Mouse (Mus musculus) c-Kit-positive CD71-positive TER-119-positive erythroid progenitor cells, embryonic 14.5 days (primary cell): ENCODE measurements at regions not wholly inside any gene's neighbourhood (a gene's known extent, or its start where the extent isn't known, plus 50 kb on each side); places are given as distances from the start of the nearest gene placed in this dataset.
"Not testable (repeated sequence)": the region's sequence is repeated elsewhere in the genome, so short reads cannot be mapped to it uniquely, and the experiment has no call there.

Experiments used
- DNase-seq: peaks from one replicate; pipeline ENCODE4 v3.0.0-alpha.2; 2013; ENCODE audit warnings: low spot score

DNA sequence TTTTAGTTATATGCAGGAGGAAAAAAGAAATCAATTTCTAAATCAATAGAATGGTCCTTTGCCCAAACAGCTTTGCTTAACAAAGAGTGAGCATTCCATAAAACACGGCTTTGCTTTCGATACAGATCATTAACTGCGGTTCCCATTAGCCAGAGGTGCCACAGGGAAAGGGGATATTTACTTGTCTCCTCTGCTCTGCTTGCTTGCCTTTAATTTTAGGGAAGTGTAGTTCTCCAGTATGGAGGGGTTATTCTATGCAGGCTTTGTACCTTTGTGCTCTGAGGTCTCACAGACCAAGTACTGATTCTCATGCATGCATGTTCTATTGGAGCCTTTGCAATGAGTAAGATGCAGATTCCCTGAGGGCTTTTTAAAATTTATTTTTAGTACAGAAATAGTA, 520.2 kb upstream of the Stxbp6 start:
- no peak for DNase-seq

DNA sequence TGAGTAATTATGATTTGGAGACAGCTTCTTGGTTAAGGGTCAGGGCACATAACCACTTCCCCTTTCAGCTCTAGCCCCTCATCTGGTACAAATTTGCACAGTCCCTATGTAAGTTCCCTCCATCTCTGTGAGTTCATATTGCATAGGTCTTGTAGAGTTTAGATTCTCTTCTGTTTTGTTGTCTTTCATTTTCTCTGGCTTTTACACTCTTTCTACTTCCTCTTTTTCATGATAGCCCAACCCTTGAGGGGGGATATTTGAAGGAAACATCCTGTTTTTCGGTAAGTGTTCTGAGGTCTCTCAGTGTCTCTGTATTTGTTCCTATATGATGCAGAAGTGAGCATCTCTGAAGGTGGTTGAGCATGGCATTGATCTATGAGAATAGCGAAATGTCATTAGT, 515.7 kb upstream of the Stxbp6 start:
- no peak for DNase-seq

DNA sequence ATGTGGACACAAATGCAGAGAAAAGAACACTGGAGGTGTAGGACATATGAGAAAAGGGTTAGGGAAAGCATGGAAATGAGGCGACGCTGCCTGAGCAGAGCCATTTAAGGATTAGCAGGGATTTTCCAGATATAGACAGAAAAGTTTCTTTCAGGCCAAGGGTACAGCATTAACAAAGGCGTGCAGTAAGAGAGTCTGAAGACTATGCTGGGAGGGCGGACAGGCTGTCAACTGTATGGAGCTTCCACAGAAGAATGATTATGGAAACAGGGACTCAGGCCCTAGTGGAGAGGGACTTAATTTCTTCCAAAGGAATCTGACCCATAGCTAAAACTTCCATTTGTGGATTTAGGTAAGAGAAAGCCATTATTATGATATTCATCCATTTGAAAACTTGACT, 511.3 kb upstream of the Stxbp6 start:
- no peak for DNase-seq

DNA sequence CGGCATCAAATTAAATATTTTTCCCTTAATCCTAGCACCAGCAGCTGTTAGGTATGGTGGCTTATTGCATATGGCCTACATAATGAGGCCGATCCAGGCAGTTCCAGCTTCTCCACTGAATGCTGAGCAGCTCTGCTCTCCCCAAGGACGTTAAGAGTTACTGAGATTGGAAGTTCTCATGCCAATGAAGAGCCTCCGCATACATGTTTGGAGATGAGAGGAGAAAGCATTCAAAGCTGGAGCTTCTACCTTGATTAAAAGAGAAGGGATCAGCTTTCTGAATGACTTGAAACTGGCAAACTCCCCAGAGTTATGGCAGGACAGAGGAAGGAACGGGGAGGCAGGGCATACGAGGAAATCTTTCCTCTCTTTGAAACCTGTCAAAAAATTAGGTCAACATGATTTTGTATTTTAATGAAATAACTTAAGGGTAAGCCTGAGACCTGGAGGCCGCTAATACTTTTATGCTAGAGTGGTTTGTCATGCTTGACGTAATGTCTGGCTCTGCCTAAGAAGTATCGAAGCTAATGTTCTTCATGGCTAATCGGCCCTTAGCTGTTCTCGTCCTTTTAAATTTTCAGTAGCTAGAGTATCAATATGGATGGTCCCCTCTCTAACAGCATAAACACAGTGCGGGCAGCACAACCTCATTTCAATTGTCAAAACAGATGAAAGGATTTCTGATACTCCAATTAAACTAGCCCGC, 489.0 kb upstream of the Stxbp6 start:
- no peak for DNase-seq

DNA sequence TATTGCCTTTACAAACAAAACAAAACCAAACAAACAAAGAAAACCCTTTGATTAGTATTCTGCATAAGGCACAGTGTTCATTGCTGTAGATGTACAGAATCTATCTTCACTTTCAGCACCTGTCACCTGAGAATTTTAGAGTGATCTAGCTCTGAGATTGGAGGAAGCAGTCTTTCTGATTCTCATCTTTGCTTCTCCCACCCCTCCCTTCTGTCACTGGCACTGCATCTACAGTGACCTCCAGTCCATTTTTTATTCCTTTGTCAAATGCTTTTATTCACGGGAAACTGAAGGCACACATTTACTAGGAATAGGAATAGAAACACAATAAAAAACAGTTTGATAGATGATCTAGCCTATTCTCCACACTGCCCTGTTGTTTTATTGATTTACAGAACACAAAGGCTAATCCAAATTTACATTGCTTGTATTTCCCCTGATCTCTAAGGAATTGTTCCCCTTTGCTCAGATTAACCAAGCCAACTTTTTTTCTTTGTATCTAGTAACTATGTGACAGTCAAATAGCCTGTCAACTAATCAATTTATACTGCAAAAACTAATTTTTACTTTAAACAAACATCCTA, 488.2 kb upstream of the Stxbp6 start:
- no peak for DNase-seq

DNA sequence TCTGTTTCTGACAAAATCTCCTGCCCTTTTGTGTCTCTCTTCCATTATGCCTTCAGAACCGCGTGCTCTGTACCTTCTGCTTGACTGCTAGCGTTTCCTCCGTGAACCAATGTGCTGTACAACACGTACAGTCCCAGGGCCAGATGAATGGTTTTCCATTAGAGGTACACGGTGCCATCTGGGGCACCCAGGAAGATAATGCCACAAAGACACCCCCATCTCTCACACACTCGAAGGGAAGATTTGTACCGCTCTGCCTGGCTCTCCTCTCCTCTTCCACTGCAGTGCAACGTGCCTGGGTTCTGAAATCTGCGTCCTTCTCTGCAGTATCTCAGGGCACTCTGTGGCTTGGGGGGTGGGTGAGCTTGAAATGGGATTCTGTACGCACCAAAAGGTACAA, 487.4 kb upstream of the Stxbp6 start:
- no peak for DNase-seq

DNA sequence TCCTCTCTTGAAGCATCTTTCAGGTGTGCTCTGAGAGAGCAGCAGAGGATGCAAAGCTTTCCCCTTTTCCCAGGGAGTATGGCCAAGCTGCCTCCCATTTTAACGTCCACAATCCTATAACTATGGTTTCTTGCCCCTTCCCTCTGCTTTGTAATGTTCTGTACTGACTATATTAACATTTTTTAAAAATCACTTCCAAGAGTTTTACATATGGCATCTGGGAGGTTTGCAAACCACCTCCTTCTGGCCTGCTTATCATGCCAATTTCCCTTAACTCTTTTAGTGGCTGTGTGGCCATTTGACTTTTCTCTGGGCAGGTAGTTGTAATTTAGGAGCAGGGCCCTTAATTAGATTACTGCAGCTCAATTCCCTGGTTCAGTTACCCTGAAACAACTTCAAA, 486.9 kb upstream of the Stxbp6 start:
- no peak for DNase-seq

DNA sequence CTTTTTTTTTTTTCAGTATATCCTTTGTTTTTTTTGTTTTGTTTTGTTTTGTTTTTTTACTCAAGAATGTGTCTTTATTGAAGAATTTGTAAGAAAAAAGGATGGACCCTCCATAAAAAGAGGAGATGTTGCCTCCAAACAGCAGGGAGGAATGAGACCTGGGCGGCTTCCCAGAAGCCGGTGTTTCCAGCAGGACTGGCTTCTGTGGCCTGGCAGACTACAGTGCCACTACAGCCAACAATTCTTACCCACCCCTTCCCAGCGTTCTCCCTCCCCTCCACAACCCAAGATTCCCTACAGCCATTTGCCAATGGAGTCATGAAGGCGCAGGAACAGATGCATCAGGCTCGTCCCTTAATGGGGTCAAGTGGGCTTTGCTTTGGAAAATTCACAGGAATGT, 475.4 kb upstream of the Stxbp6 start:
- not testable (repeated sequence) for DNase-seq

DNA sequence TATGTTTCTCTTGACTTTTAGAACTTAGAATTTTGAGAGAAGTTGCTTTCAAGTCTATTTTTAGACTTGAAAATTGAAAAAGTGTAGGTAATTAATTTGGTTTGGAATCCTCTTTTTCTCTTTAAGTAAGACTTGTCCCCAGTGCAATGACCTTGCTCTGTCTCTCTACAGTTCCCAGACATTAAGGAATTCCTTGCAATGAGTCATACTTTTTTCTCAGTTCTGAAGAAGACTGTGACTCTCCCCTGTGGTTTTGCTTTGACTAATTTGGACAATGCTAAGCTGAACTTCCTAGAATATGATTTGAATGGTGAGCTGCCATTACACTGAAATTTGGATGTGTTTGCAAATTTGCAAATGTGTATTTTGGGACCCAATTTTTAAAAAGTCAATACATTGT, 445.0 kb upstream of the Stxbp6 start:
- no peak for DNase-seq

DNA sequence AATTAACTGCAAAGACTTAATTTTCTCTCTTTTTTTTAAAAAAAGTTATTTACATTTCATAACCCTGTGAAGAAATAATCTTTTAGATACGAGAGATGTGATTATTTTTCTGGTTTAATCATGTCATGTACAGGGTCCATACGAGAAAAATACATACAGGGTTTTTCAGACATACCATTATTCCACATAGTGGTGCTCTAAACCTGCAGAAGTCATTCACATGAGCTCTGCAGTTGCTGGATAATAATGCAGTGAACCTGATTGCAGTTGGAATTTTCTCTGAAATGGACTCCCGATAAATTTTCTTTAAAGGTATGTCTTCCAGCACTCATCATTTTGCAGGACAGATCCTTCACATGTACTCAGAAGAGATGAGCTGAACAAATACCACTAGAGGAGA, 439.9 kb upstream of the Stxbp6 start:
- no peak for DNase-seq

DNA sequence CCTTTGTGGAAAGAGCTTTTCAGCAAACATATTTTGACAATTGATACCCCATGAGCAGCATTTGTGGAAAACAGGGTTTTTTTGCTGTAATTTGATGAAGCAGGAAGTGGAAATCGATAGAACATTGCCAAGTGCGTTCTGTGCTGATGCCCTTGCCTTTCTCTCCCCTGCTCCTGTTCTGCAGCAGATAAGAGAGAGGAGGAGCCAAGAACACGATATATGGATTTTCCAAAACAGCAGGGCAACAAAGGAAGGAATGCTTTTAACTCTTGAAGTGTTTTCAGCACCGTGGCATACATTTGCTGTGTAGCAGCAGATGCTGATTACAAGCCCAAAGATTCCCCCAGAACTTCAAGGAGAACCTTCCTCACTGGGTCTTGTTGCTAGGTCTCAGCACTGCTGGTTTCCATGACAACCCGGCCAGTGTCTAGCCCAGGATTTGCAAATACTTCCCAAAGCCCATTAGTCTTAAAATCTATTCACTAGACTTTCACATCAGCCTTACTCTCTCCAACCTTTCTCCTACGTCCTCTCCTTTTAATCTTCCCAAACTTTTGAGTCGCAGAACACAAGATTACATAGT, 433.0 kb upstream of the Stxbp6 start:
- DNase-seq = no peak

DNA sequence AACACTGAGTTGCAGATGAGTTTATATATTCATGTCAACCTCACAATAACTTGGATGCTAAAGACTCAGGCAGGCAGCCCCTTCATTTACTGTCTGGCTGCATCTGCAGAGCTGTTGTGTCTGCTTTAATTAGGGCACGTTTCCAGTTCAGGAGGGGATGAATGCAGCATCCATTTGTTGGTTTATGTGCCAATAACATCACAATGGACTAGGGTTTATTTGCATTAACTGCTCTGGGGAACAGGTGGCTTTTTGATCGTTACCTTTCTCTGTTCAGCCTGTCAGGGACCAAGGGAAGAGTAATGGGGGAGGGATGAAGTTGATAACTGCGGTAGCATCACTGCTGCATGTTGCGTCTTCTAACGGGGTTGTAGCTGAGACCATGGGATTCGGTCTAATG, 425.3 kb upstream of the Stxbp6 start:
- no peak for DNase-seq

DNA sequence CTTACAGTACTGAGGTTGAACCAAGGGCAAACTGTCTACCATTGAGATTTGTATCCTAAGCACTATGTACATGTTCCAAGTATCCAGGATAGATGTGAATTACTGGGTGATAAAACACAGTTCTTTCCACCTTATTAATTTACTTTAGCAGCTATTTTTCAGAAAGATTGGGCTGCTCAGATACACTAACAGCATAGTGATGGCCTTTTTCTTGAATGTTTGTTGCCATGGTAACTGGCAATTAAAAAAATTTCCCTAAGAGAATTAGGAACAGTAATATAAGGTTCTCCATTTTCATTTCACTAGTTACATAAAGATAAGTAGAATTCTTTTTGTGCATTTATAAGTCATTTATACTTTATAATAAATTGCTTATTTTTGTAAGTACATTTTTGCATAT, 423.7 kb upstream of the Stxbp6 start:
- no peak for DNase-seq

DNA sequence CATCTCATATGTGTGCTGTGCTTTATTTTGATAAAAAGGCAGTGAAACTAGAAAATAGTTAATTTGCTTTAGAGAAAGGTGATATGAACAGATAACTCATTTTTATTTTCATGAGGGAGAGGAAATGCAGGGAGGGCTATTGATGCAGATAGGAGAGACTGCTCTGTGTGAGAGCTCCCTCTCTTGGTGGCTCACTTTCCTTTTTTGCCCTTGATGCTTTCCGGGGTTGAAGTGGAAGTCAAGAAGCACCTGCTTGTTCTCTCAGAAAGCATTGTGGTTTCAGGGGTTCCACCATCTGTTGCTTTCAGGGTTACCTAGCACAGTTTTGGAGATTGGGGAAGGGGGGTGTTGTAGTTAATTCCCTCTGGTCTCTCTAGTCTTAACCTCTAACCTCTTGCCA, 414.5 kb upstream of the Stxbp6 start:
- DNase-seq = no peak

DNA sequence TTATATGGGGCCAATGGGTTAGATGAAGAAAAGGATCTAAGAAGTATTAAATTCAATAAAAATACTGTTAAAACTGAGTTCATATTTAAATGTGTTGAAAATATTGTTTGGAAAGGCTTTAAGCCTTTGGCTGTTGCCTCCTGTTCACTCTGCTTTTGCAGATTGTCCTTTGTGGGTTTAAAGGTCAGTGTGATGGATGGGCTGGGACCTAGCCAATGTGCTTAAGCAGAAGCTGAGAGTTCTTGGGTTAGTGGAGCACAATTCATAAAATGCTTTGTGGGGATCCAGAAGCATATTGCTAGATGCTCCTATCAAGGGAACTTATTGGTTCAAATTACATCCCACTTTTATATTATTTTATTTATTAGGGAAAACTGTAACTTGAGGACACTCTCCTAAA, 402.4 kb upstream of the Stxbp6 start:
- DNase-seq = no peak

DNA sequence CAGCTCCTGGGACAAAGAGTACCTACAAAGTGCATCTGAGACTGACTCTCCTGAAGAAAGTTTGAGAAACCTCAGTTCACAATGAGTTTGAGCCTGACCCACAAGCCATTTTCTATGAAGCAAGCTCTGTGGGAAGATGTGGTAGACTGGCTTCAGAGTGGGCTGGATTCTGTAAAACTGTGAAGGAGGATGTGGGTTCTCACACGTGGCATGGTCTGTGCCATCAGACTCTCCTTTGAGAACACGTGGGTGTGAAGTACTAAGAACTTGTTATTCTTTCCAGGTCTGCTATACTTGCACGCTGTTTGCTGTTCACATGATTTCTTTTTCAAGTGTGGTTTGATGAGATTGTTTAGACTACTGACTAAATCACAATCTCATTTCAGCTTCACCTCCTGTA, 393.6 kb upstream of the Stxbp6 start:
- DNase-seq = no peak

DNA sequence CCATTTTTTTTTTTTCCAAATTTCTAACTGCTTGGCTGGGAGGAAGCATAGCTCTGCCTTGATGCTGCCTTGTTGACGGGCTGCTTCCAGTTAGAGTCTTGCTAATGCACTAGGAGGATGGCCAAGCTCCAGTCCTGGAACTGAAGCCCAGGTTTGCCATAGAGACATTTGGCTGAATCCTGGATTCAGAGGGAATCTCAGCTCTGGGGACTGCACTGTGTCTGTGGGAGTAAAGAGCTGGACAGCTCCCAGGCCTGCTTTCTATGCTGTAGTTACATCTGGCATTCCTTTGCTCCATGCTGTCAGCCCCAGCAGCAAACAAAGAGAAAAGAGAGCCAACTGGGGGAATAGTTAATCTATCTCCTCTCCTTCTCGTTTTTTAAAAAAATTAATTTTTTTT, 392.5 kb upstream of the Stxbp6 start:
- no peak for DNase-seq

DNA sequence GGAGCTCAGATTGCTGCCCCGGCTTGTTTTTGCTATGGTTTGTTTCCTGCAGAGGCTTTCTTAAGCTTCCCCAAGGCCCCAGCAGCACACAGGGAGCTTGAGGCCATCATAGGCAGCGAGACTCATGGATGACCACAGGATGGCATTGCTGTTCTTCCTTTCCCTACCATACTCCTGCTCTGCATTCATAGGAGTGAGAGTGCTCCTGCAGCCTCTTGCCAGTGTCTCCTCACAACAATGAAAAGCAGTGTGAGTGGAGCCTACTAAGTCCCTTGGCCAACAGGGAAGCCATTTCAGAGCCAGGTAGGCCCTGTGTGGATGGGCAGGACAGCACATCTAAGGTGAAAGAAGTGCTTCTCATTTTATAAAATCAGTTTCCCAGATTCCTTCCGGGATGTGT, 391.6 kb upstream of the Stxbp6 start:
- DNase-seq = no peak

DNA sequence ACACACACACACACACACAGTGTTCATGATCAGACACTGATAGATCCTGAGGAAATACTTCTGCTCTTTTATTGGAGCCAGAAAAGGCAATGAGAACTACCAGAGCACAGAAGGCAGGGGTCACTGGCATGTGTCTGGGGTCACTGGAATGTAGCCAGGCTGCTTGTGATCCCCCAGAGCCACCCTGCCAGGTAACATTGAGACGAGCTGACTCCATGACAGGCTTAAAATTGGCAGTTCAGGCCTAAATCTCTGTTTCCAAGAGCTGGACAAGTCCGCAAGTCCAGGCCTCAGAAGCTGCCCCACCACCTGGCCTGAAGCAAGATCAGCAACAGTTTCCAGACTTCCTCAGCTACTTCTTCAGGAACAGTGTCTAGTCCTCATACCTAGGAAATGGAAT, 390.4 kb upstream of the Stxbp6 start:
- DNase-seq = no peak

DNA sequence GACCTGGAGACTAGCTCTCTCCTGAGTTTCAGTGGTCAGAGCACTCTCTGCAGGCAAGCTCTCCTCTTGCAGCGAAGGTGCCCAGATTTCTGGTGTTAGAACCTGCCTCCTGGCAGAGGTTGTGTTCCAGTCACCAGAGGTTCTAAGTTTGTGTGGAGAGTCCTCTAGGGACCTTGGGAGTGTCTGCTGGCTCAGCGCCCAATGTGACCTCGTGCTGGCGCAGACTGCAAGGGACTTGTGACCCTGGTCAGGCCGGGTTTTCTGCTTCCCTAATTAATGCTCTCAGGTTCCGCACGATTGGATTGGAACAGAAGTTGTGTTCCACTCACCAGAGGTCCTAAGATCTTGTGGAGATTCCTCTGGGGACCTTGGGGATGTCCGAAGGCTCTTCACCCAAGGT, 384.2 kb upstream of the Stxbp6 start:
- DNase-seq = not testable (repeated sequence)

DNA sequence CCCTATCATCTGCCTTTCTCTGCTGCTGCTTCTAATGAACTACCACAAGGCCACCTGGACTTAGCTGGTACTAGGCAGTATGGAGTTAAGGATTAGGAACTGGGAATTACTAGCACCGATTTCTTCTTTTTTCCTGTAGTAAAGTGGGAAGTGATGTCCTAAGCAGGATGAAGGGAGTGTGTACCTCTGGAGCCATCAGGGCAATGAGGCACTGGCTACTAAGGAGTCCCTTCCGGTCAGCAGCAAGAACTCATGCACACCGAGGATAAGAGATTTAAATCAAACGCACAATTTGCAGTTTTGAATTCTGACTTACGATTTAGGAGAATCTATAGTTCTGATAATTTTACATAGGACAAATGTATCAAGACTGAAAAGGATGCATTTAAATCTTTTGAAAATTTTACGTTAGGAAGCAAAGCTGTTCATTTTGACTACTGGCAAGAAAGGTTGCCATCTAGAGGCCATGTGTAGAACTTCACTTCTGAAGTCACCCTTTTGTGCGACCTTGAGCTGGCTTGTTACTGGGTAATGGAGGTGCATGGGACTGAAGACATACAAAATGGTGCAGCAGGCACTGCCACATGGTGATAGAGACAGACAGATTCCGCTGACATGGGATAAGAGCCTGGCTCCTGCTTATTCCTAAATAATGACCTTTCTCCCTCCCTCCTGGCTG, 369.1 kb upstream of the Stxbp6 start:
- no peak for DNase-seq

DNA sequence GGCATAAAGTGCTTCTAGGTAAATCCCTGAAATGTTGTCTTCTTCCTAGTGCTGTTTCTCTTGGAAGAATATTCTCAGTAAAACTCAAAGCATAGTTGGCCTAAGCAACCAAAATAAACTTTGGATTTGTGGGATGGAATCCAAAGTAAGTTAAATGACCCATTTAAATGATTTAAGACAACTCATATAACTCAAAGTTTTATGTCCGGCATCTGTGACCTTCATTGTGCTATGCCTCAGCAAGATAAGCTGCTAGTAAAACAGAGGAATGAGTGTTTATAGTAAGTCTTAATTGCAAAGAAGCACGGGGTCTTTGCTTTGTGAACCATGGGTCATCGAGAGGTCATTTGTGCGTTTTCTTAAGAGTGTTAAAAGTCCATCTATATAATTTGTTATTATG, 368.0 kb upstream of the Stxbp6 start:
- DNase-seq = no peak

DNA sequence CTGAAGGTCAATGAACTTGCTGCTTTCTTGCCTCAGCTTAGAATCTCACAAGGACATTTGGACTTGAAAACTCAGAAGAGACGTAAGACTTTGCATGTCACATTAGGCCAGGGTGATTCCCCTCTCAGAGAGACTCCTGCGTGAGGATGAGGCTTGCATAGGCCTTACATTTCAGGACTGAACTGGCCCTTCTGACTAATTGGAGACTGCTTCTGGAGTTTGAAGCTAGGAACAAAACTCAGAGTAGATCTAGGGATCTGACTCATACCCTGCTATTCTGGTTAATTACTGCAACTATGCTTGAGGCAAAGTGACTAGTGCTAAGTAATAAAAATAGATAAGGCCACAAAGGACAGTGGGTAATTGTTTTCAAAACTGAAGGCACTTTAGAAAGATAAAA, 365.2 kb upstream of the Stxbp6 start:
- no peak for DNase-seq
